Mouse (Mus musculus): Measurements from ENCODE around the gene Thrb.

- TF ChIP-seq GATA1 (IDR thresholded peaks at IDR 0.05; ENCODE audit: borderline replicate concordance, low read length) (no peak), FLI1 (IDR thresholded peaks at IDR 0.05; ENCODE audit: low read length) (no peak)
Measured at GRCm38 (mm10) chr14:17983839-17984238, 323.8 kb downstream of the Thrb start.
